Mouse (Mus musculus): ENCODE data around the gene Bach2.
A peak's percentile ranks its signal among the peaks of the same experiment; 100 is the strongest.

Bach2 gene

GRCm38 (mm10) chr4:32363488-32363984, 124.9 kb downstream of the Bach2 start:
- DNase-seq = no peak

DNA sequence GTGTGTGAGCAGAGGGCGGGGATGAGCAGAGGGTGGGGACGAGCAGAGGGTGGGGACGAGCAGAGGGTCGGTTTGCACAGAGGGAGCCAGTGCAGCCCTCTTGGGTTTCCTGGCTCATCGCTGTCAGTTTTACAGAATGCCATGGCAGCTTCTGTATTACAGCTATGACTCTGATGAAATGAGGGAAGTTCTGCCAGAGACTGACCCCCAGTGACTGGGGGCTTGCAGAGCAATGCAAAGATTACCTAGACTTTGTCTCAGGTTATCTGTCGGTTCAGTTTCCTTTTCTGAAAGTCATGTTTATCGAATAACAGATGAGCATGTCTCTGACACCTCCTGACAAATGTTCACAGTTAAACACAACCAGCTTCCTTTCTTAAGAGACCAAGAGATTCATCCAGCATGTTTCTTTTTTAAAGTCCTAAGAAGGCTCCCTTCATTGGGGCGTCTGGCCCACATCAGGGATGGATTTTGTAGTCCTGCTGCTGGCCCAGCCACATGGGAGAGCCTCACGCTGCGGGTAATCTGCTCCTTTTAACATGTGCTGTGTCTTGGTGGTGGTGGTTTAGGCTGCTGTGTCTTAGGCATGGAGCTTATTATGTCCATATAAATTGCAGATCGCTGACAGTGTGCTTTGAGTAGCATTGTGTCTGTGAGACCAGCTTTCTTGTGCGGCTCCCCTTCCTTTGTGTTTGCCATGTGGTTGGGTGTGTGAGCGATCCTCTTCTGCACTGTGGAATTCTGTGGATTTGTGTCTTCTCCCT, 126.7 kb downstream of the Bach2 start:
- no peak for DNase-seq

DNA sequence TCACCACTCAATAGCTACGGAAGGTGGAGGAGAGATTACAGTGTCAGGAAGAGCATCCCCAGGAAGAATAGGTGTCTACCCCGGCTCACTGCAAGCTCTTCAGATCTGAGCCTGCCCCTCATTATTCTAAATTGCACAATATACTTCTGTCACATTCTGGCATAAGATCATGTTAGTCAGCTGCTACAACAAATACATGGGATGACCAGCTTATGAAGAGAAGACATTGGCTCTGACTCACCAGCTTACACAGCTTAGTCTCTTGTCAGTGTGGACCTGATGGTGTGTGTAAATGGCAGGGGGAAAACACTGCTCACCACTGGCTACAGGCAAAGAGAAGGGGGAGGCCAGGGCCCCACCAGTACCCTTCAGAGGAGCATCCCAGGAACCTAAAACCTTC, 127.6 kb downstream of the Bach2 start:
- no peak for DNase-seq

DNA sequence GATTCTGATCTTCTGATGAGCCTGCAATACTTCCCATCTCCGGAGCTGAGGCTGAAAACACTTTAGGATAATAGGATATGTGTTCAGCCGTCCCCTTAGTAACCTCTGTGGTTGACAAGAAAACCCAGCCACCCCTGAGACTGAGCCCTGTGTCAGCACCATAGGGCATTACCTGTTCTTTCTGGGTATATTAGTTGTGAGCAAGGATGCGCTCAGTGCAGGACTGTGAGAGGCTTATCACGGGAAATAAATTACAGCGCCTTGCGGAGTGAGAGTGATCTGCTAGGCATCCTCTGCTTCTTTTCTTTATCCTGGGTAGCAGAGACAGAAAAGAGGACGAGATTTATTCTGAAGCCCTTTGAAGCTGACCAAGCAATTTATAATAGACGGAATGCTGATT, 129.7 kb downstream of the Bach2 start:
- no peak for DNase-seq

DNA sequence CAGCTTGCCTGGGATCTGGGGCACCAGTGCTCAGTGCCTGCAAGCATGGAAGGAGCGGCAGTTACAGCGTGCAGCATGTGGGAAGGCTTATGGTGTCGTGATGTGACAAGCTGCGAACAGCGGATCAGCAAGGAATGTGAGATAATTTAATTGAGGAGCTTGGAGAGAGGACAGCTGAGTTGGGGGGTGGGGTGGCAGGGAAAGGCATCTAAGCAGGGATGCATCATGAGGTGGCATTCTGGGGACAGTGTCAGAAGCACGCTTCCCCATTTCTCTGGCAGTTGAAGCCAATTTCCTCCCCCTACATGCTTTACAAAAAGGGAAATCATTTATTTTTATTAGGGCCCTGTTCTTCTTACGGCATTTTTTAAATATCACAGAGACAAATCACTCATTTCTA, 134.5 kb downstream of the Bach2 start:
- peak; percentile 48 to 61 for DNase-seq

- DNase-seq = no peak
Observed at GRCm38 (mm10) chr4:32373527-32373926, 134.9 kb downstream of the Bach2 start.

GRCm38 (mm10) chr4:32374751-32375582, 136.4 kb downstream of the Bach2 start:
- DNase-seq = no peak

DNA sequence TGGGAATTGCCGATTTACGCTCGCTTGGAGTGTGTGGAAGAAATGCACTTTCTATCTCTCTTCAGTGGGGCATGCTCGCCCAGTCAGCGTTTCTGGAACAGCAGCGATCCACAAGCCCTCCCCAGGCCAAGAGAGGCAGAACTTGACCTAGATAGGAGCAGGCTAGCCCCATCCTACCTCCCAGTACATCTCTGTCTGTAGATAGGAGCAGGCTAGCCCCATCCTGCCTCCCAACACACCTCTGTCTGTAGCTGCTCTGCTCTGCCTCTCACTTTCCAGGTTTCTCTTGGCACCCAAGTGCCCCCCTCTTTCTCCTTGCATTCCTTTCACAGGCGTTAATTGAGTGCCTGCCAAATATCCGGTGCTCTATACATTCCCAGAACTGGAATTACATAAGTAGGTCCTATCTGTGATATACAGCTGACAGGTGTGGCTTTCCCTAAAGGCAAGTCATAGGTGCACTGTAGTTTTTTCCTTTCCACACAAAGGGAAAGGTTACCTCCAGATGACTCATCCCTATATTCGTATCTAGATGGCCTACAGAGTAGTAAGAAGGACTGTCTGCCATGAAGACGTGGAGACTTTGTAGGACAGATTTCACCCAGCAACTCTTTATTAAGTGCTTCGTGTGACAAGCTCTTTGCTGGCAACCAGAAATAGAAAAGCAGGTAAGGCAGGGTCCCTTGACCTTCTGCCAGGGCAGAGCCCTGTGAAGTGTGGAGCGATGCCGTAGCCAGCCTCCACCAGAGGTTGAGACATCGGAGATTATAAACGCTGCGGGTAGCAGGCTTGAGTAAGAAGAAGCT, 137.3 kb downstream of the Bach2 start:
- no peak for DNase-seq

DNA sequence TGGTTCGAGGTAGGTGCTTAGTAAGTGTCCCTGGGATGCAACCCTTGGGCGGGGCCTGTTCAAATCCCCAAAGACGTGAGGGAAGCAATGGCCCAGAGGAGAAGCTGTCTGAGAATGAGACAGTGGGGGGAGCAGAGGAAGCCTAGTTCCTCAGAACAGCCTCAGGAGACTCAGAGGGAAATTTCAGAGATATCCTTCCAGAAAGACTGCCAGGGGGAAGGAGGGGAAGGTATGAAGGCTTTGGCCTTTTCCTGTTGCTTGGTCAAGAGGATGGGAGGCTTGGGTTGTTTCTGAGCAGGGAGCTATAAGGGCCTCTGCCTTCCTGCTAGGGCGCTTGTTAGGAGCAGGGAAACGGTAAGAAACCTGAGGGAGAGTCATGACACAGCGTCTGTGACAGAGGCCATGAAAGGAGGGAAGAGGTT, 137.9 kb downstream of the Bach2 start:
- no peak for DNase-seq

DNA sequence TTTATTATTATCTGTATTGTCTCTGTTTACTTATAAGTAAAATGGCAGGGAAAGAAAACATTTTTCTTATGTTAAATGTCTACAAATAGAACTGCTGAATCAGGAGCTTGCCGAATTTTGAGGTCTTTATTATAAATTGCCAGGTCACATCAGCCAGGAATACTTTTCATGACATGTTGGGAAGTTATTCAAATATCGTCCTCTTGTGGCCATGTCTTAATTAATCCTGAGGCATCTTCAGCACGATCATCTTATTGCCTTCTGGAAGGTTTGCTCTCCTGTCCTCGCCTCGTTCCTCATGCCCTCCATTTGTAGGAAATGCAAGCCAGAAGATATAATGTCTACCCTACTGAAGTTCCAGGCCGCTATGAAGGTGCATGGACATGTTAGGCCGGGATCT, 140.5 kb downstream of the Bach2 start:
- DNase-seq = no peak

DNA sequence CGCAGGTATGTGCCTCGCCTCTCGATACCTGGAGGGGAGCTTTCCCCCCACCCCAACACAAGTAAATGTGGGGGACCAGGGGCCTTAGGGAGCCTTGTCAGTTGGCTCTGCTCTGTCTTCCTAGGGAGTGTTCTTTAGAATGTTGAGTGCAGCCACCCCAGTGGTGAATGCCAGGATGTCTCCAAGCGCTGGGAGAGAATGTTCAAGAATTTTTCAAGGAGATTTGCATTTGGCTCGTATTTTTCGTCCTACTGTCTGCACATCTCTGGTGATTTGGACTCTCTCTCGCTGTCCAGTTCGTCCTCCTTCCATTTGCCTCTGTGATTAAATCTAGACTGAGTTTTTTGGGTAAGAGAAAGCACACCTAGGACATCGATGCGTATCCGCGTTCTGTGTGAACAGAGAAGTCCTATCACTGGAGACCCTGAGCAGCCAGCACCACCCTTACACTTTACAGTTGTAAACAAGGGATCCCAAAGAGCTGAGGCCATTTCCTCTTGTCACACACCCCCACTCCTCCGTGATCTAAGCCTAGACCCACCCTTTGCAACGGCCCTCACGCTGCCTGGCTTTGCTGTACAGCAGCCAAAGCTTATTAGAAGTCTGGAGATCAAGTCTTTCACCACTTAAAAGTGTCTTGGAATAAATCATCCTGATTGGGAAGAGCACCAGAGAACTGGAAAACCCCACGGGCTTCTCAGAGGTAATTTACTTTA, 143.2 kb downstream of the Bach2 start:
- DNase-seq = peak; percentile 30 to 33

GRCm38 (mm10) chr4:32385121-32385520, 146.5 kb downstream of the Bach2 start:
- DNase-seq = no peak

DNA sequence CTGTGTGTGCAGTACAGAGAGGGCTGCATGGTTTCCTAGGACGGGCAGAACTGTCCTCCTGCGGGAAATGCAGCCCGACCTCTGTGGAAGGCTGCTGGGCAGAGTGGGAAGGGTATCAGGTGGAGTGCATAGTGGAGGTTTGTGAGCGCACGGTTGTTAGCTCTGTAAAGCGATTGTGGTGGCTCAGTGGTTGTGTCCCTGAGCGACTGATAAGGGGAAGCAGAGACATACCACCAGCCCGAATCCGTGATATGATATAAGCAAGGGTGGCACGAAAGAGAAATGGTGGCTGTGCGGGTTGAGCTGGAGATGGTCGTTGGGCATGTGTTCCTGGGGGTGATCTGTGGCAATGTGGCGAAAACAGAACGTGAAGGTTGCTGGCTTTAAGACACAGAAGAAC, 147.0 kb downstream of the Bach2 start:
- DNase-seq = no peak

- DNase-seq = no peak
Observed at GRCm38 (mm10) chr4:32386346-32386745, 147.7 kb downstream of the Bach2 start.

- DNase-seq = peak in 1 of 2 experiments; percentile 23
Observed at GRCm38 (mm10) chr4:32386931-32387330, 148.3 kb downstream of the Bach2 start.

- DNase-seq = peak; percentile 76 to 85
Observed at GRCm38 (mm10) chr4:32387479-32388240, 149.1 kb downstream of the Bach2 start.

GRCm38 (mm10) chr4:32388564-32388963, 150.0 kb downstream of the Bach2 start:
- no peak for DNase-seq

DNA sequence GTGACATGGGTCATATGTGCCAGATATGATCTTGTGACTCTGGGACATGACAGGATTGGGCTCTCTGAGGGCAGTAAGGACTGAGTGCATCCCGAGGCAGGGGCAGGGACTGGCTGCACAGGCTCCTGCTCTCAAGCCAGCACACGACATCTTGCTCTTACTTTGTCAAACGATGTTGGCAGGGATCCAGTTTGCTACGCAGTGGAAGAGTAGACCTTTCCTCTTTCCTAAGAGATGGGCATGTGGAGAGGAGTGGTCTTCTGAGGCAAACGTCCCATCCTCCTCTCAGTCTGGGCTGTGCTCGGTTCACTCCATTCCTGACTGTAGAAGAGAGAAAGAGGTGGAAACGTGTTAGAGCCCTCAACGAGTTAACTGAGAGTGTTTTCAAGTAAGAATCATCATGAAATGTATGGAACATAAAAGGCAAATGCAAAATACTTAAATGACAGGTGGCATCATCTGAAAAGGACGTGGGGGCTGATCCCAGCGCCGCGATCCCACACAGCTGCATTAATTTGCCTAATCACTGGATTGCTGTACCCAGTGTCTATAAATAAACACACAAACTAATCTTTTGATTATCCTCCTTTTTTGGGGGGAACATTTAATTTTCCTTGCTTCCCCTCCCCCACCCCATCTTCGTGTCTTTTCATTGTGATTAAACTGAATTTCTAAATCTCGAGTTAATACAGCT, 150.7 kb downstream of the Bach2 start:
- no peak for DNase-seq

- DNase-seq = no peak
Observed at GRCm38 (mm10) chr4:32391260-32391659, 152.7 kb downstream of the Bach2 start.

GRCm38 (mm10) chr4:32393226-32393625, 154.6 kb downstream of the Bach2 start:
- DNase-seq = no peak

- DNase-seq = no peak
Observed at GRCm38 (mm10) chr4:32393951-32394350, 155.3 kb downstream of the Bach2 start.
